Mouse (Mus musculus) embryonic facial prominence, embryonic 15.5 days (tissue): ENCODE data around the gene Dap3. TPM values are rescaled to one million over a fixed set of nuclear protein-coding genes. Genes with fewer than 3 reads are reported as not detected.
A peak's percentile ranks its signal among the peaks of the same experiment; 100 is the strongest.

ENCODE experiments used
- ATAC-seq: fragments of 200-750 bp; cut with Nextera tagmentation; 2 replicates; pipeline ENCODE4 v1.8.0; 2017; ENCODE audit warnings: low read depth, moderate TSS enrichment; ENCODE audit not compliant: insufficient number of reproducible peaks, low FRiP score, low TSS enrichment
- H3K27ac ChIP-seq: fragments of 300-500 bp; sonication (generic); replicated peaks from 2 replicates; pipeline ENCODE4 v1.5.1; 2015; ENCODE audit warnings: mild to moderate bottlenecking, inconsistent platforms
- H3K27me3 ChIP-seq: fragments of 300-500 bp; sonication (generic); 2 replicates; pipeline ENCODE4 v1.6.1; 2015; ENCODE audit warnings: inconsistent platforms
- H3K36me3 ChIP-seq: fragments of 300-500 bp; sonication (generic); 2 replicates; pipeline ENCODE4 v1.6.1; 2015; ENCODE audit warnings: mild to moderate bottlenecking, inconsistent platforms
- H3K4me1 ChIP-seq: fragments of 300-500 bp; sonication (generic); 2 replicates; pipeline ENCODE4 v1.6.1; 2015; ENCODE audit warnings: inconsistent platforms
- H3K4me2 ChIP-seq: fragments of 300-500 bp; sonication (generic); replicated peaks from 2 replicates; pipeline ENCODE4 v1.6.1; 2015; ENCODE audit warnings: mild to moderate bottlenecking, inconsistent platforms
- H3K4me3 ChIP-seq: fragments of 300-500 bp; sonication (generic); replicated peaks from 2 replicates; pipeline ENCODE4 v1.5.1; 2015; ENCODE audit warnings: mild to moderate bottlenecking, inconsistent platforms
- H3K9ac ChIP-seq: fragments of 300-500 bp; sonication (generic); 2 replicates; pipeline ENCODE4 v1.6.1; 2015; ENCODE audit warnings: inconsistent platforms
- H3K9me3 ChIP-seq: fragments of 300-500 bp; sonication (generic); replicated peaks from 2 replicates; pipeline ENCODE4 v1.6.1; 2016; ENCODE audit warnings: inconsistent platforms
- WGBS: fragments of 180-500 bp; shearing (Covaris S2); methylation state at CpG from one replicate; pipeline ENCODE4 v1.1.7; 2015; 5-methylcytosine and 5-hydroxymethylcytosine counted together
- polyA plus RNA-seq: library from polyadenylated mRNA; unstranded; fragments of >200 nt; fragmentation: Nextera tagmentation; extraction: Ambion mirVana; gene quantifications from 2 replicates; pipeline ENCODE4 v1.2.1, GENCODE M21; 2015

Dap3 gene
- polyA plus RNA-seq, 1 experiment from 2014 or later, result 155 TPM

DNA sequence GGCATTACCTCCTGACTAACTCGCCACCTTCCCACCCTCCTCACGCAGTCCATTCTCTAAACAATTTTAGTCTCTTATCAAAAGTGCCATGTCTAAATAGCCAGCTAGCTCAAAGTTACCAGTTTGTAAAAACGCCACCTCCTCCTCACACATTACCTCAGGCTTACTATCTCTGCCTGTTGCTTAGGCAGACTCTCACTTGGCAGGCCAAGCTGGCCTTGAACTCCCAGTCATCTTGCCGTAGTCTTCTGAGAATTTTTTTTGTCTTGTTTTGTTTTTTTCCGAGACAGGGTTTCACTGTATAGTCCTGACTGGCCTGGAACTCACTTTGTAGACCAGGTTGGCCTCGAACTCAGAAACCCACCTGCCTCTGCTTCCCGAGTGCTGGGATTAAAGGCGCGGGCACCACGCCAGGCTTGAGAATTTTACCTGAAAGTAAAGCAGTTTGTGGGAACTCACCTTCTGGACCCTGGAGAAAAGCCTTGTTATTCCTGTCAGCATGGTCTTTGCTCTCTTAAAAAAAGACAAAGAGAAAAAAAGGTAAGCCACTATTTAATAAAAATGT, 8.6 kb downstream of the Dap3 start:
- Histone ChIP-seq H3K27ac (no peak overlapping the region), H3K9me3 (no peaks in the 10 kb centered on the region), H3K4me1 (peaks cover 1% of the 10 kb centered on the region; the same call in 1 of the 2 replicates), H3K27me3 (no peaks in the 10 kb centered on the region), H3K4me3 (no peak overlapping the region), H3K9ac (no peak overlapping the region), H3K4me2 (no peak overlapping the region), H3K36me3 (peaks cover 35% of the 10 kb centered on the region)
- ATAC-seq, result no peak
- 93% methylated on average over 10 of the region's 10 CpGs for WGBS

DNA sequence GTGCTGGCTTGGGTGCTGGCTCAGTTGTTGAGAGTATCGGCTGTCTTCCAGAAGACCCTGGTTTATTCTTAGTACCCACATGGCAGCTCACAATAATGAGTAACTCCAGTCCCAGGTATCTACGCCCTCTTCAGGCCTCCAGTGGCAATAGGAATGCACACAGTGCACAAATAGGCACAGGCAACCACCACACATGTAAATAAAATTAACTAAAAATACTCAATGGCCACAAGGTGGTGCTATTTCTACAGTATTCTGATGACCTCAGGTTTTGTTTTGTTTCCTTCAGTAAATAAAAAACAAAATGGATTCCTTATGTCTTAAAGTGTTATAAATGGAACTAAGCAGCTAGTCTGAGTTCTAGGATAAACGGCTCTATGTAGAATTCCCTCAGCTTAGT, 11.2 kb downstream of the Dap3 start:
- no peaks in the 10 kb centered on the region for H3K27me3 ChIP-seq
- no peak for ATAC-seq

GRCm38 (mm10) chr3:88939071-88939470, 11.9 kb downstream of the Dap3 start:
- no peak for ATAC-seq
- Histone ChIP-seq H3K36me3 (peaks cover 60% of the 10 kb centered on the region), H3K4me3 (no peak overlapping the region), H3K27ac (no peak overlapping the region), H3K4me2 (no peak overlapping the region), H3K9me3 (no peaks in the 10 kb centered on the region), H3K27me3 (no peaks in the 10 kb centered on the region), H3K9ac (no peak overlapping the region), H3K4me1 (no peaks in the 10 kb centered on the region)
- WGBS, result 91% methylated on average over 10 of the region's 10 CpGs

More for the DNA sequence above, 11.2 kb downstream of the Dap3 start:
- no peak overlapping the region for H3K9ac ChIP-seq
- H3K4me2 ChIP-seq, result no peak overlapping the region
- H3K27ac ChIP-seq, result no peak overlapping the region
- 62% methylated on average over 3 of the region's 3 CpGs for WGBS
- no peak overlapping the region for H3K4me3 ChIP-seq
- H3K4me1 ChIP-seq, result no peaks in the 10 kb centered on the region
- H3K36me3 ChIP-seq, result peaks cover 53% of the 10 kb centered on the region
- no peaks in the 10 kb centered on the region for H3K9me3 ChIP-seq

DNA sequence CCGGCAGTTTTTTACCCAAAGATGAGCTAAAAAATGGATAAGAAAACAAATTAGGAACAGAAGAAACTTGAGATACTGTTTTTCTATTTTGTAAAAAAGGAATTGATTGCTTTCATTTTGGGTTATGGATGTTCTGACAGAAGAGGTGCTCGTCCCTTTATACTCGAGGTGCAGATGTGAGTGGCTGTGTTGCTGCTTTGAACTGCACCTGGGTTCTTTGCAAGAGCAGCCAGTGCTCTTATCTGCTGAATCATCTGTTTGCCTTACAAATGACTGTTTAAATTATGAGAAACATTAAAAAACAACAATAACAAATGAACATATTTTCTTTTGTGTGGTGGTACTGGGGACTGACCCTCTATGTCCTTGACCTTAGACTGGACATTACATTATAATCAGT, 21.5 kb downstream of the Dap3 start:
- Histone ChIP-seq H3K27ac (no peak overlapping the region), H3K4me2 (no peak overlapping the region), H3K4me1 (no peaks in the 10 kb centered on the region), H3K36me3 (peaks cover 92% of the 10 kb centered on the region), H3K9me3 (no peaks in the 10 kb centered on the region), H3K27me3 (no peaks in the 10 kb centered on the region), H3K9ac (no peak overlapping the region), H3K4me3 (no peak overlapping the region)
- 85% methylated on average over 3 of the region's 3 CpGs for WGBS
- no peak for ATAC-seq

DNA sequence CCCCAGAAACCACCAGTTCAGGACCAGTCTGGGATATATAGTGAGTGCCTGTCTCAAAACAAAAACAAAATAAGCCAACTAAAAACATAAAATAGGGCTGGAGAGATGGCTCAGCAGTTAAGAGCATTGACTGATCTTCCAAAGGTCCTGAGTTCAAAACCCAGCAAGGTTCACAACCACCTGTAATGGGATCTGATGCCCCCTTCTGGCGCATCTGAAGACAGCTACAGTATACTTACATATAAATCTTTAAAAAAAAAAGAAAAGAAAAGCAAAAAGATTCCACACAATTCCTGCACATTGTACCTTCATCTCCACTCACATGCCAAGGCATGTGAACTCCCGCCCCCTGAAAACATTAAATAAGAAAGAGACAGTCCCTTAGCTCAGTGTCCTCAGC, 25.3 kb downstream of the Dap3 start:
- no peak overlapping the region for H3K4me2 ChIP-seq
- H3K9me3 ChIP-seq, result no peaks in the 10 kb centered on the region
- ATAC-seq, result no peak
- H3K4me1 ChIP-seq, result no peaks in the 10 kb centered on the region
- H3K4me3 ChIP-seq, result no peak overlapping the region
- no peak overlapping the region for H3K27ac ChIP-seq
- no peak overlapping the region for H3K9ac ChIP-seq
- H3K36me3 ChIP-seq, result peaks cover 95% of the 10 kb centered on the region
- no peaks in the 10 kb centered on the region for H3K27me3 ChIP-seq
- 86% methylated on average over 2 of the region's 2 CpGs for WGBS

- Histone ChIP-seq H3K4me1 (no peaks in the 10 kb centered on the region), H3K36me3 (peaks cover 80% of the 10 kb centered on the region), H3K27me3 (no peaks in the 10 kb centered on the region), H3K9ac (no peak overlapping the region), H3K4me2 (no peak overlapping the region), H3K27ac (no peak overlapping the region), H3K4me3 (no peak overlapping the region), H3K9me3 (no peaks in the 10 kb centered on the region)
- WGBS, result 91% methylated on average over 8 of the region's 8 CpGs
- ATAC-seq, result no peak
Measured at GRCm38 (mm10) chr3:88923989-88924591, 26.9 kb downstream of the Dap3 start.

GRCm38 (mm10) chr3:88921411-88921810, 29.6 kb downstream of the Dap3 start:
- no peak for ATAC-seq
- Histone ChIP-seq H3K27me3 (no peaks in the 10 kb centered on the region), H3K4me2 (no peak overlapping the region), H3K4me1 (no peaks in the 10 kb centered on the region), H3K36me3 (peaks cover 53% of the 10 kb centered on the region), H3K27ac (no peak overlapping the region), H3K9ac (no peak overlapping the region), H3K9me3 (no peaks in the 10 kb centered on the region), H3K4me3 (no peak overlapping the region)
- 88% methylated on average over 9 of the region's 9 CpGs for WGBS

GRCm38 (mm10) chr3:88918981-88919380, 32.0 kb downstream of the Dap3 start:
- Histone ChIP-seq H3K27me3 (no peaks in the 10 kb centered on the region), H3K9me3 (no peaks in the 10 kb centered on the region), H3K4me2 (no peak overlapping the region), H3K36me3 (peaks cover 30% of the 10 kb centered on the region), H3K4me3 (no peak overlapping the region), H3K9ac (no peak overlapping the region), H3K27ac (no peak overlapping the region), H3K4me1 (peaks cover 6% of the 10 kb centered on the region; the same call in 1 of the 2 replicates)
- 77% methylated on average over 13 of the region's 13 CpGs for WGBS
- ATAC-seq, result no peak

GRCm38 (mm10) chr3:88914384-88914810, 36.6 kb downstream of the Dap3 start:
- peaks cover 31% of the 10 kb centered on the region for H3K36me3 ChIP-seq
- H3K27ac ChIP-seq, result peak overlapping the region; percentile 90
- no peaks in the 10 kb centered on the region for H3K27me3 ChIP-seq
- H3K4me3 ChIP-seq, result peak overlapping the region; percentile 59
- no peak for ATAC-seq
- H3K4me2 ChIP-seq, result peak overlapping the region; percentile 73
- 28% methylated on average over 8 of the region's 8 CpGs for WGBS
- no peaks in the 10 kb centered on the region for H3K9me3 ChIP-seq
- H3K4me1 ChIP-seq, result peaks cover 16% of the 10 kb centered on the region; the same call in 1 of the 2 replicates
- peak overlapping the region; percentile 56 for H3K9ac ChIP-seq

DNA sequence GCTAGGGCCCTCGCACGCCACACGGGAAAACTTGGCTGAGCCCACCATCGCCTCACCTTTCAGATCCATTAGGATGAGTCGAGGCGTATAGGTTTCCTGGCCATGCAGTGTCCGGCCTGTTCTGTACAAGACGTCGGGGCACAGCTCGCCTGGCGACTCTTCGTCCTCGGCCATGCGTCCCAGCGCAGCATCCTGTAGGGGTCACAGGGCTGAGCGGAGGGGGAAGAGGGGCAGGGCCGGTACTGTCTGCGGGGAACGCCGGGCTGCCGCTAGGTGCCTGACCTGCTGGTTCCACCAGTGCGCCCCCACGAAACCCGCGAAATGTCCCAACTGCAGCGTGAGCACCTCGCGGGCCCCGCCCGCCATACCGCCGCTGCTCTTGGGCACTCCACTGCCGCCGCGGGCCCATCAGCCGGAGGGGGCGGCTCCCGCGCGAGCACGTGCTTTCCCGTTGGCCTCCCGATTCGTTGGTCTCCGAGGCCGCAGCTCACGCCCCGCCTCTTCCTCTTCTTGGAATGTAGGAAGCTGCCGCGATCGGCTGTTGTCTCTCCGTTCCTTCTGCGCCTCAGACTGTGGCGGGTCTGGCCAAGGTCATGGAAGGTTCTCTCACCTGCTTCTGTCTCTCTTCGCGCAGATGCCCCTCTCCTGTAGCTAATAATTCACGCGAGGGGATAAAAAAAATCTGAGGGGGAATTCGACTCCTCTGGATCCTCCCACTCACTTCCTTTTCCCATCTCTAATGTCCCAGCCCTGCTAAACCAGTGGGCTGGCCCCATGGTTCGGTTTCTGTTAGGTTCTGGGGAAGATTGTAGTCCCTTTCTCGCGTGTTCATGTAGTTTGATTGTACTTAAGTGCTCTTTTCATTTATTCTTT, 37.2 kb downstream of the Dap3 start, which contains the start of gene Msto1:
Msto1 (minus strand) TSS at position 489 of the 873 bp plus-strand sequence.
- ATAC-seq, result peak; percentile 96

DNA sequence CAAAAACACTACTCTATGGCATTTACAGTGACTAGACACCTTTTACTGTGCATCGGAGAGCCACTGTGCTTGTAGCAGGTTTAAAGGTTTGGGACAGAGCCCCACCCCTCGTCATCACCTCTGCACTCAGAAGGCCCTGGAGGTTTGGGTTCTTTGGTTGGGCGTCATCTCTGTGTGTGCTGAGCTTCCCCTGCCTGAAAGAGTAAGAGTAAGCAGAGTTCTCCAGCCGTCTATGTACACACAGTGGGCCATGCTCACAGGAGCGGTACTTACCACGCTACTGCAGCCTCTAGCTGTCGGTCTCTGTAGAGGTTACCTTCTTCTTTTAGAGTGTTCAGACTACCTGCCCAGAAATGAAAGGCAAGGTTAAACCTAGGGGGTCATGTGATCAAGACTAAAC, 38.4 kb downstream of the Dap3 start:
- Histone ChIP-seq H3K4me1 (peaks cover 16% of the 10 kb centered on the region; the same call in 1 of the 2 replicates), H3K9me3 (no peaks in the 10 kb centered on the region), H3K4me3 (peak overlapping the region; percentile 59), H3K27ac (no peak overlapping the region), H3K4me2 (peak overlapping the region; percentile 73; the same call in 1 of the 2 replicates), H3K9ac (no peak overlapping the region), H3K27me3 (no peaks in the 10 kb centered on the region), H3K36me3 (peaks cover 48% of the 10 kb centered on the region)
- ATAC-seq, result no peak
- 82% methylated on average over 7 of the region's 7 CpGs for WGBS

More for the DNA sequence above, 37.2 kb downstream of the Dap3 start, which contains the start of gene Msto1:
- Histone ChIP-seq H3K4me2 (peak within 1 kb of the TSS; percentile 73), H3K4me3 (peak within 1 kb of the TSS; percentile 59), H3K9ac (peak within 1 kb of the TSS; percentile 56), H3K27me3 (no peaks in the 10 kb centered on the region), H3K9me3 (no peaks in the 10 kb centered on the region), H3K36me3 (peaks cover 36% of the 10 kb centered on the region), H3K4me1 (peaks cover 16% of the 10 kb centered on the region; the same call in 1 of the 2 replicates), H3K27ac (peak within 1 kb of the TSS; percentile 90)
- under 1% methylated on average over 60 of the region's 62 CpGs for WGBS
